Mouse (Mus musculus) G1E (cell line): Measurements from ENCODE around the gene Cybrd1. TPM values are rescaled to one million over a fixed set of nuclear protein-coding genes. Genes with fewer than 3 reads are reported as not detected.

Experiments used
- ATAC-seq: 2 replicates; pipeline ENCODE4 v1.8.0; 2016; ENCODE audit warnings: mild to moderate bottlenecking; ENCODE audit not compliant: insufficient number of reproducible peaks, poor library complexity, low FRiP score, severe bottlenecking; ENCODE audit errors: extremely low read depth
- DNase-seq: peaks from one replicate; pipeline ENCODE4 v3.0.0; 2012; ENCODE audit warnings: low spot score
- H3K27me3 ChIP-seq: 2 replicates; pipeline ENCODE4 v1.6.1; 2012; ENCODE audit warnings: mild to moderate bottlenecking, low read length, inconsistent platforms; ENCODE audit not compliant: insufficient read depth
- H3K36me3 ChIP-seq: replicated peaks from 2 replicates; pipeline ENCODE3; 2012; ENCODE audit warnings: mild to moderate bottlenecking, inconsistent platforms
- H3K4me1 ChIP-seq: 2 replicates; pipeline ENCODE4 v1.6.1; 2012; ENCODE audit warnings: low read depth, low read length, inconsistent platforms, mixed read lengths; ENCODE audit not compliant: insufficient read depth
- H3K4me3 ChIP-seq: 2 replicates; pipeline ENCODE4 v1.5.1; 2012; ENCODE audit warnings: low read depth, mild to moderate bottlenecking, inconsistent platforms, low read length, moderate library complexity, mixed read lengths
- H3K9me3 ChIP-seq: replicated peaks from 2 replicates; pipeline ENCODE4 v1.6.1; 2012; ENCODE audit warnings: inconsistent platforms
- CTCF ChIP-seq: IDR thresholded peaks from 2 replicates; pipeline ENCODE4 v1.5.1; 2012; ENCODE audit warnings: low read depth, low read length, inconsistent platforms, mixed read lengths
- GATA1 ChIP-seq: IDR thresholded peaks from 2 replicates; pipeline ENCODE4 v1.6.1; 2012; ENCODE audit warnings: borderline replicate concordance, low read length, inconsistent platforms, mixed read lengths
- GATA2 ChIP-seq: IDR thresholded peaks from 2 replicates; pipeline ENCODE4 v1.6.1; 2012; ENCODE audit warnings: low read depth, low read length, inconsistent platforms, borderline replicate concordance
- POLR2AphosphoS5 ChIP-seq: IDR thresholded peaks from 2 replicates; pipeline ENCODE4 v1.6.1; 2012; ENCODE audit warnings: low read depth, low read length, inconsistent platforms; ENCODE audit not compliant: insufficient replicate concordance
- TAL1 ChIP-seq: conservative IDR thresholded peaks from 2 replicates; pipeline ENCODE4 v1.6.1; 2012; ENCODE audit warnings: low read depth, low read length, inconsistent platforms, mixed read lengths
- polyA plus RNA-seq: library from polyadenylated mRNA; stranded (reverse); fragments of >175 nt; gene quantifications from 2 replicates; pipeline ENCODE4 v1.2.3, GENCODE M21; 2012
- total RNA-seq, 2 experiments: library from RNA; stranded (forward) in 1 of 2; stranded (reverse) in 1 of 2; fragments of 200-1000 nt in 1 of 2; fragments of >200 nt in 1 of 2; fragmentation: Nextera tagmentation in 1 of 2; gene quantifications; 2 replicates each; pipeline ENCODE4 v1.2.3; 2014 to 2017

Gene Cybrd1
- total and polyA plus RNA-seq, 3 experiments = 0.11 TPM; not detected in 2

DNA sequence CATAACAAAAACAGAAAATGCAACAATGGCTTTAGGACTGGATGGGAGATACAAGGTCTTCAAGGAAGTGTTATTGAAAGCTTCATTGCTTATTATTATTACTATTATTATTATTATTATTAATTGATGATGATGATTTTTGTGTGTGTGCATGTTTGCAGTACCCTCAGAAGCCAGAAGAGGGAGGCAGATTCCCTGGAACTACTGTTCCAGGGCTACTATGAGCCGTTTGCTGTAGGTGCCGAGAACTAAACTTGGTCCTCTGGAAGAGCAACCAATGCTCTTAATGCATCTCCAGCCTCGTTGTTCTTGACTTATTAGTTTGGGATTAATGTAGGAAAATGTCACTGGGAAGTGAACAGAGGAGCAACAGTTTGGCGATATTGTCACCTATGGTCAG is 34.4 kb downstream of the Cybrd1 start:
- no peak overlapping the region for H3K4me3 ChIP-seq
- no peak for DNase-seq
- H3K36me3 ChIP-seq = no peaks in the 10 kb centered on the region
- TF ChIP-seq GATA1 (no peak), CTCF (0 out of 2 replicates have a peak, but pooled peaks have one; percentile 9)
- no peaks in the 10 kb centered on the region; the same call in 1 of the 2 replicates for H3K4me1 ChIP-seq
- H3K27me3 ChIP-seq = peaks cover 23% of the 10 kb centered on the region
- no peak for ATAC-seq
- no peaks in the 10 kb centered on the region for H3K9me3 ChIP-seq

DNA sequence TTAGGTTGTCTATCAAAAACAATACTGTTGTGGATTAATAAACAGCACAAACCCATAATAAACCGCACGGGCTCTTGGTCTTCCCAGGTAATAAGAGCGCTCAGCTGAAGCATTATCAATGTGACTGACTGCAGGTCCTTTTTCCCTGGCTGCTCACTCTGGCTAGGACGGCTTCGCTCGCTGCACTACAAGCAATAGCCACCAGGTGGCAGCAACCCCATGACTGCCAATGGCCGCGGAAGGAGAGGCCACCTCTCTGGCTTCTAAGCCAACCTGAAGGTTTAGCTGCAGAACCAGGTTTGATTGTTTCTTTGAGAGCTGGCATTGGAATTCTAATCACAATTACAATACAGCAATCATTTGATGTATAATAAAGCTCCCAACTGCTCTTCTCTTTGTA is 37.8 kb downstream of the Cybrd1 start:
- H3K4me3 ChIP-seq = no peak overlapping the region
- peak; percentile 93 for TF ChIP-seq CTCF
- no peak for TF ChIP-seq GATA1
- no peak for TF ChIP-seq TAL1
- no peaks in the 10 kb centered on the region for H3K36me3 ChIP-seq
- no peaks in the 10 kb centered on the region for H3K4me1 ChIP-seq
- ATAC-seq (peak; percentile 40; the same call in 1 of the 2 replicates), DNase-seq (peak; percentile 64)
- H3K9me3 ChIP-seq = no peaks in the 10 kb centered on the region
- peaks cover 13% of the 10 kb centered on the region for H3K27me3 ChIP-seq

DNA sequence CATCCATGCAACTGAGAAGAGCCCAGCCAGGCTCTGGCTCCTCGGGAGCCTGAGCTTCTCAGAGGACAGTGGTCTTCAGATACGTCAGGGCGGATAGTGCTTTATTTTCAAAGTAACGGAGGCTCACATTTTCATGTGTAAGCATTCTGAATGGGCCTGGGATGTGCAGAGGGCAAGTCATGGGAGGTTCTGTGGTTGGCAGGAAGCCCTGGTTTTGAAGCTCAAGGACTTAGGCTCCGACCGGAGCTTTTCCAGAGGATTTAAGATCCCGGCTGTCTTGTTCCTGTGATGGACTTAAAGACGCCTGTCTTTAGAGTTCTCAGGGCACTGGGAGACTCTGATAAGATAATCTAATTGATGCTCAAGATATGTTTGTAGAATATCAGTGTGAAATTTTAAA is 38.7 kb downstream of the Cybrd1 start:
- Histone ChIP-seq H3K36me3 (no peaks in the 10 kb centered on the region), H3K27me3 (peaks cover 13% of the 10 kb centered on the region), H3K4me3 (no peak overlapping the region), H3K9me3 (no peaks in the 10 kb centered on the region), H3K4me1 (no peaks in the 10 kb centered on the region)
- ATAC-seq (no peak), DNase-seq (no peak)
- no peak for TF ChIP-seq POLR2AphosphoS5
- TF ChIP-seq CTCF = no peak
- no peak for TF ChIP-seq TAL1
- TF ChIP-seq GATA1 = no peak
- TF ChIP-seq GATA2 = no peak

DNA sequence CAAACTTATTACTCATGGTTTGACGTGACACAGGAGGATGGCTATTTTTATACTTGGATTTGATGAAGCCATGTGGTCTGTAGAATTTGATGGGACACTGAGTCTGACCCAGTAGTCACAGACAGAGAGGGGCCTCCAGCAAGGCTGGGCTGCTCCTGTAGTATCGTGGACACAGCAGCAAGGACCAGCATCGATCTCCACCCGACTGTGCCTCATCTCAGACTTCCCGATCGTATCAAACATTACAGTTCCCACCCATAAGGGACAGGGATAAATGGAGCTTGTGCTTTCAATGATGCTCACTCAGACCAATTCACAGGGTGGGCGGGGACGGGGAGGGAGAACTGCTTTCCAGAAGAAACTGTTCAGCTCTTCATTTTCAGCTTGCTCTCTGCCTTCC is 40.2 kb downstream of the Cybrd1 start:
- DNase-seq (no peak), ATAC-seq (no peak)
- no peaks in the 10 kb centered on the region for H3K4me1 ChIP-seq
- H3K9me3 ChIP-seq = no peaks in the 10 kb centered on the region
- no peaks in the 10 kb centered on the region for H3K36me3 ChIP-seq
- H3K4me3 ChIP-seq = no peak overlapping the region
- H3K27me3 ChIP-seq = peaks cover 20% of the 10 kb centered on the region
- TF ChIP-seq POLR2AphosphoS5 (no peak), CTCF (no peak), TAL1 (no peak), GATA2 (no peak), GATA1 (no peak)

DNA sequence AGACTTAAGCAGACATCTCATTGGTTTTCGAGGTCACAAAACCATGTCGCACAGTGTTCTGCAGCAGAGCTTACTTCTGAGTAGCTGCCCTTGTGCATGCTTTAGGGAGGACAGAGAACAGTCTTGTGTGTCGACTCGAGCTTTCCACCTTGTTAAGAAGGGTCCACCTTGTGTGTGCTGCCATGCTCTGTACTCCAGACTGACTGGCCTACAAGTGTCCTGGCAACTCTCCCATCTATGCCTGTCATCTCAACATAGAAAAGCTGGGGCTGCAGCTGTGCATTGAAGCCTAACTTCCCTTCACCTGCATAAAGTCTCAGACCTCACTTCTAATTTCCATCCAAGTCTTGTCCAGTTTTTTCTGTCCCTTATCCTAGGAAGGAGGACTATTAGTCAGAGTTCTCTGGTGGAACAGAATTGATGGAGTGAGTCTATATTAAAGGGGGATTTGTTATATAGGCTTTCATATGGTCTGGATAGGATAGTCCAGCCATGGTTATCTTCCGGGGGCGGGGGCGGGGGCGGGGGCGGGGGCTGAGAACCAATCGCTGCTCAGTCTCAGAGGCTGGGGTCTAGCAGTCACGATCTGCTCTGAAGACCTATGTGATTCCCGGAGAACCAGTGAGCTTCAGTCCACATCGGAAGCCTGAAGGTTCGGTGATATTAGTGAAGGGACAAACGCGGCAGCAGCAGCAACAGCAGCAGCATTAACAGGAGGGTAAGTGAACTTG is 42.0 kb downstream of the Cybrd1 start:
- ATAC-seq (no peak), DNase-seq (no peak)
- Histone ChIP-seq H3K4me3 (no peak overlapping the region), H3K9me3 (no peaks in the 10 kb centered on the region), H3K4me1 (no peaks in the 10 kb centered on the region), H3K27me3 (peaks cover 30% of the 10 kb centered on the region), H3K36me3 (no peaks in the 10 kb centered on the region)
- TF ChIP-seq GATA2 = no peak
- TF ChIP-seq POLR2AphosphoS5 = no peak
- TF ChIP-seq CTCF = no peak
- TF ChIP-seq TAL1 = no peak
- no peak for TF ChIP-seq GATA1

DNA sequence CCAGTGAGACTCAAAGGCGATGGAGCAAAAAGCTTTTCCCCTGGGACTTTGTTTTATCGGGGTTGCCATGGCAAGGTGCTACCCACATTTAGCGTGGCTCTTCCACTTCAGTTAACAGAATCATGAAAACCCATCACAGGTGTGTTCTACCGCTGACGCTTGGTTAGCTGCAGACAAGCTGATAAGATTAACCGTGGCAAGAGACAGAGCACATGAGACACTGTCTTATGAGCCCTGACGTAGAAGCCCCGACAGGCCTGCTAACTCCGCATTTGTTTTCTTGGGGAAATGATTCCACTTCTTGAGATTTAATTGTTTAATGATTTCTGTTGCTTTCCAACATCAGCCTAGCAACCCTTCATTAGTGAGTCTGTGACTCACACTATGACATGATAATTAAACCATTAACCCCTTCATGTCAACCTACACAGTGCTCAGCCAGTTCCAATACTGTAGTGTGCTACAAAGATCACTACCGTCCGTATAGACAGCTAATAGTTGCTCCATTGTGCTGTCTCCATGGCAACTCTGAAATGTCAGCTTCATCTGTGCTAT is 42.7 kb downstream of the Cybrd1 start:
- Histone ChIP-seq H3K4me3 (no peak overlapping the region), H3K4me1 (no peaks in the 10 kb centered on the region), H3K27me3 (peaks cover 32% of the 10 kb centered on the region), H3K9me3 (no peaks in the 10 kb centered on the region), H3K36me3 (no peaks in the 10 kb centered on the region)
- TF ChIP-seq CTCF = no peak
- TF ChIP-seq GATA2 = no peak
- TF ChIP-seq GATA1 = no peak
- no peak for TF ChIP-seq TAL1
- TF ChIP-seq POLR2AphosphoS5 = no peak
- DNase-seq = no peak
- no peak for ATAC-seq

DNA sequence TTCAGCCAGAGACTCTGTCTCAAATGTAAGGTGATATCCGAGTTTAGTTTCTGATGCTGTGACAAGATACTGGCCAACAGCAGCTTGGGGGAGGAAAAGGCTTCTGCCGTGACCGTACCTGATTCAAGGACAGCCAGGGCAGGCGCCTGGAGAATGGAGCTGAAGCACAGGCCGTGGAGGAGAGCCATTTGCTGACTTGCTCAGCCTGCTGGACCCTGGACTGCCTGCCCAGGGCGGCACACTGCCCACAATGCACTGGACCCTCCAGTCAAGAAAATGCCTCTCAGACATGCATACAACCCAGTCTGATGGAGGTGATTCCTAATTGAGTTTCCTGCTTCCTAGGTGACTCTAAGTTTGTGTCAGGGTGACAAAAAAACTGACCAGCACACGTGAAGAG is 43.8 kb downstream of the Cybrd1 start:
- no peak for TF ChIP-seq GATA2
- TF ChIP-seq POLR2AphosphoS5 = no peak
- TF ChIP-seq GATA1 = no peak
- Histone ChIP-seq H3K4me3 (no peak overlapping the region), H3K4me1 (no peaks in the 10 kb centered on the region), H3K27me3 (peaks cover 29% of the 10 kb centered on the region), H3K9me3 (no peaks in the 10 kb centered on the region), H3K36me3 (no peaks in the 10 kb centered on the region)
- ATAC-seq (no peak), DNase-seq (no peak)
